Comparison of ENCODE assay signal across 16 mouse cellular contexts in the genomic region with DNA sequence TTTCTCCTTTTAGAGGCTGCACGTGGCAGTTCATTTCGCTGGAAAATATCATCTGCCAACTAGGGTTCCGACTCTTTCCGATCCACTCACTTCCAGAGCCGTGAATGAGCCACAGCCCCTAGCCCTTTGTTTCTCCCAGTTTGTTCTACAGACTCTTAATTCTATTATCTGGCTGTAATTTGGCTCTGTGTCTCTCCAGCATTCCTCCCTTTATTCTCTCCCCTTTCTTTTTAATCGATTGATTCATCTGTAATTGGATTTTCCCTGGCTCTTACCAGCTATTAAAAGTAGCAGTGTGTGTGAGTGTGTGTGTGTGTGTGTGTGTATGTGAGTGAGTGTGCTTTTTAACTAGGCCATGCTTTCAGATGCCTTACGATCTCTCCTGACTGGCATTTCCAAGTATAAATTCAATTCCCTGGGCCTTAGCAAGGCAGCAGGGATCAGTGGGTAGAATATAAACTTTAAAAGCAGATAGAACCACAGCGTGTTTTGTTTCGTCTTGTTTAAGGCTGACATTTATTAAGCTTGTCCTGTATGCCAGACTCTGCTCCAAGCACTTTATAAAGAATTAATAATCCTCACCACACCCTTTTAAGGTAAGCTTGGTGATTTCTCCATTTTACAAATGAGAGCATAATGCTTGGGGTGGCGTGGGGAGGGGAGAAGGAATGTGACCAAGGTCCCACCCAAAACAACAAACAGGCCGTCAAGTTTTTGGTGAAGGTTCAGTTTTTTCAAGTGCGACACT.
DNase-seq lines count a peak whose midpoint lies in the region; ATAC-seq lines count a peak whose summit lies in the region.
"Had no signal": no experiment of that assay in that cellular context is flagged by ENCODE, and none has a peak within 500 bp of the region (broad histone marks: within the 10 kb centered on the region; RNA-seq: fewer than 3 reads in every experiment).

No protein-coding gene starts in this region.

- H3K9me3 ChIP-seq in heart, embryonic 10.5 days: no peaks in the 10 kb centered on the region
- no peaks in the 10 kb centered on the region for H3K9me3 ChIP-seq in forebrain, embryonic 16.5 days (ENCODE audit: control insufficient read depth, low read length)
- no peaks in the 10 kb centered on the region for H3K9me3 ChIP-seq in midbrain, embryonic 16.5 days (replicated peaks; ENCODE audit: control insufficient read depth, low read length, poor library complexity, severe bottlenecking)
- H3K9me3 ChIP-seq: embryonic facial prominence, embryonic 13.5 days; lung, embryonic 15.5 days had no signal

- peak; percentile 39; the same call in 1 of the 2 replicates for ATAC-seq in forebrain, embryonic 16.5 days
- peak; percentile 84 for ATAC-seq in midbrain, embryonic 16.5 days
- ATAC-seq: inflammation-experienced regulatory T-cells, adult 6 months had no signal

- intact Hi-C loops in heart, postnatal 10 days (cut with DNase I): loop anchor here (5.0 kb wide), 1 partner anchor 37 kb away; no protein-coding TSS in a partner anchor

- peaks cover 40% of the 10 kb centered on the region for H3K4me1 ChIP-seq in heart, embryonic 10.5 days
- H3K4me1 ChIP-seq in forebrain, embryonic 16.5 days (replicated peaks; ENCODE audit: control insufficient read depth, insufficient read depth, low read length): peaks cover 17% of the 10 kb centered on the region
- H3K4me1 ChIP-seq in midbrain, embryonic 16.5 days (ENCODE audit: control insufficient read depth, insufficient read depth, low read length): peaks cover 22% of the 10 kb centered on the region
- H3K4me1 ChIP-seq: lung, embryonic 15.5 days had no signal

- peak; percentile 13 for DNase-seq in heart, embryonic 10.5 days (ENCODE audit: low spot score)
- no peak for DNase-seq in heart, postnatal 10 days
- DNase-seq in MN1 (ENCODE audit: low spot score): peak; percentile 72
- DNase-seq in layer of hippocampus, postnatal 25 days (ENCODE audit: extremely low spot score in 1 of 2, low spot score in 1 of 2): no peak
- DNase-seq in kidney, postnatal 14 days: no peak
- no peak for DNase-seq in urinary bladder, adult 2 months (ENCODE audit: low spot score)
- DNase-seq: cerebellum, postnatal 14 days; kidney, postnatal 25 days; liver; thymus, adult 18-20 months had no signal

- WGBS in heart, embryonic 10.5 days: 68% methylated on average over 12 of the region's 12 CpGs
- WGBS in forebrain, embryonic 16.5 days: 20% methylated on average over 12 of the region's 12 CpGs
- 15% methylated on average over 12 of the region's 12 CpGs for WGBS in midbrain, embryonic 16.5 days

- peak overlapping the region; percentile 52; the same call in 1 of the 2 replicates for H3K27ac ChIP-seq in heart, embryonic 10.5 days
- no peak overlapping the region for H3K27ac ChIP-seq in forebrain, embryonic 16.5 days (ENCODE audit: low read length)
- H3K27ac ChIP-seq in midbrain, embryonic 16.5 days (ENCODE audit: low read length): peak overlapping the region; percentile 4; the same call in 1 of the 2 replicates
- H3K27ac ChIP-seq: embryonic facial prominence, embryonic 13.5 days; lung, embryonic 15.5 days had no signal

- no peak overlapping the region for H3K4me3 ChIP-seq in heart, embryonic 10.5 days
- no peak overlapping the region for H3K4me3 ChIP-seq in forebrain, embryonic 16.5 days (replicated peaks; ENCODE audit: low read length)
- no peak overlapping the region for H3K4me3 ChIP-seq in midbrain, embryonic 16.5 days (ENCODE audit: low read depth, low read length)
- H3K4me3 ChIP-seq: embryonic facial prominence, embryonic 13.5 days; left cerebral cortex, adult 2 months; lung, embryonic 15.5 days had no signal

- no peaks in the 10 kb centered on the region for H3K36me3 ChIP-seq in heart, embryonic 10.5 days
- no peaks in the 10 kb centered on the region for H3K36me3 ChIP-seq in forebrain, embryonic 16.5 days (ENCODE audit: control insufficient read depth, insufficient read depth)
- no peaks in the 10 kb centered on the region for H3K36me3 ChIP-seq in midbrain, embryonic 16.5 days (ENCODE audit: control insufficient read depth, insufficient read depth, low read length)
- H3K36me3 ChIP-seq: embryonic facial prominence, embryonic 13.5 days; lung, embryonic 15.5 days had no signal

- H3K4me2 ChIP-seq in forebrain, embryonic 16.5 days (ENCODE audit: low read length): no peak overlapping the region
- no peak overlapping the region for H3K4me2 ChIP-seq in midbrain, embryonic 16.5 days (ENCODE audit: low read length)
- H3K4me2 ChIP-seq: embryonic facial prominence, embryonic 13.5 days; lung, embryonic 15.5 days had no signal

- H3K9ac ChIP-seq in forebrain, embryonic 16.5 days (replicated peaks; ENCODE audit: low read depth, low read length): no peak overlapping the region
- no peak overlapping the region for H3K9ac ChIP-seq in midbrain, embryonic 16.5 days (ENCODE audit: low read depth, low read length)
- H3K9ac ChIP-seq: embryonic facial prominence, embryonic 13.5 days; lung, embryonic 15.5 days had no signal

- no peaks in the 10 kb centered on the region for H3K27me3 ChIP-seq in heart, embryonic 10.5 days (ENCODE audit: insufficient read depth, poor library complexity, severe bottlenecking)
- H3K27me3 ChIP-seq in forebrain, embryonic 16.5 days (replicated peaks; ENCODE audit: control insufficient read depth, insufficient read depth, low read length): 0 out of 2 replicates have a peak, but pooled peaks cover 4% of the 10 kb centered on the region
- H3K27me3 ChIP-seq in midbrain, embryonic 16.5 days (ENCODE audit: control insufficient read depth, insufficient read depth, low read depth, low read length): no peaks in the 10 kb centered on the region
- H3K27me3 ChIP-seq: embryonic facial prominence, embryonic 13.5 days; lung, embryonic 15.5 days had no signal

Comparison
In these comparisons a context has a peak if more than half of its experiments do, and no peak if none do; other contexts are left out.
1. DNase-seq: peak in heart, embryonic 10.5 days (single experiment) and MN1 (single experiment); none in heart, postnatal 10 days (0 of 2), layer of hippocampus, postnatal 25 days (0 of 2), kidney, postnatal 14 days (single experiment) and urinary bladder, adult 2 months (single experiment).